Mouse (Mus musculus): ENCODE data around the gene Dnlz.

The Dnlz gene

DNA sequence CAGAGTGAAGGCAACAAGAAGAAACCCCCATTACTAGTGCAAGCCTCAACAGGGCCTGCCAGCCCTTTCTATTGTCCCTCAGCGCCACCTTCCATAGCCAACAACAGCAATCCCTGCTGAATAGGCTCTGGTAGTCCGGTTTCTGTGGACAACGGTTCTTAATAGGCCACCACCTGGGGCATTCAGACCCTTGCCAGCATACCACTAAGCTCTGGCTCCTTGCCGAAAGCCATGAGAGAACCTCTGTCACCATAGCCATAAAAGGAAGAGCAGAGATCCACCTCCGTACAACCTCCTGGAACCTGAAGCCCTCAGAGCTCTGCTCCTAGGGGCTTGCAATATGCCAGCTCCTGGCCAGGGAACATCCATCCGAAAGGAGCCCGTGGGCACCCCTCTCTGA, 52.6 kb downstream of the Dnlz start:
- no peak for DNase-seq (ENCODE audit: low spot score in 2 of 2)

DNA sequence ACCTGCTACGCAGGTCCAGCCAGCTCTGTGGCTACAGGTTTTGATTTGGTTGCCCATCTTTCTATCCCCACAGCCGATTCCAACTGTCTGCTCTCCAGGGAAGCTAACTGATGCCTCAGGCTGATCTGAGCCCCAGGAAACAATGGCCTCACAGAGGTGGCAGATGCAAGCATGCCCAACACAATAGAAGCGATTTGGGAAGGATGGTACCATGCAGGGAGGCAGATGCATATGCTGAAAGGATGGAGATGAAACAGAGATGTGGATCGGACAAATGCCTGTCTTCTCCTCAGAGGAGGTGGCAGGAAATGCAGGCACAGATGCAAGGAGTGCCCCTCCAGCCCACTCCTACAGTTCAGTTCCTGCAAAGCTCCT, 53.1 kb downstream of the Dnlz start:
- DNase-seq (ENCODE audit: low spot score in 2 of 2) = no peak

- no peak for DNase-seq (ENCODE audit: low spot score in 2 of 2)
These were observed 53.6 kb downstream of the Dnlz start for GRCm38 (mm10) chr2:26298208-26298855.

Measured in spleen, postnatal 4 days (tissue).